Mouse (Mus musculus) central nervous system, embryonic 14 days (tissue): ENCODE data around the gene Muc3. TPM values are rescaled to one million over a fixed set of nuclear protein-coding genes. Genes with fewer than 3 reads are reported as not detected.

Experiments
- polyA plus RNA-seq: library from polyadenylated mRNA; depleted of rRNA; stranded (reverse); fragments of >200 nt; gene quantifications from 2 replicates; pipeline ENCODE4 v1.2.3, GENCODE M21; 2012; rRNA removed

The Muc3 gene
- not detected in 2 replicates for polyA plus RNA-seq

GRCm38 (mm10) chr5:137149272-137149882 is at the start of gene Muc3:
TSS of gene Muc3 (minus strand) at chr5:137149322.

GRCm38 (mm10) chr5:137115866-137116847 is 33.0 kb downstream of the Muc3 start, which contains the start of gene Trim56:
TSS of gene Trim56 (minus strand) at chr5:137116209.

Other genes with a start within 250 kb of the Muc3 start
- 53.9 and 61.0 TPM in 2 replicates for gene Ift22, start 241.2 kb downstream of the Muc3 start, polyA plus RNA-seq
- gene Fis1, start 196.0 kb downstream of the Muc3 start, polyA plus RNA-seq: 367 and 368 TPM in 2 replicates
- gene Cldn15, start 182.7 kb downstream of the Muc3 start, polyA plus RNA-seq: 0.60 and 0.66 TPM in 2 replicates
- 87.0 and 99.5 TPM in 2 replicates for gene Plod3, start 162.3 kb downstream of the Muc3 start, polyA plus RNA-seq
- gene Znhit1, start 161.3 kb downstream of the Muc3 start, polyA plus RNA-seq: 102 TPM in 2 replicates
- 5.2 and 6.8 TPM in 2 replicates for gene Vgf, start 122.9 kb downstream of the Muc3 start, polyA plus RNA-seq
- 178 and 202 TPM in 2 replicates for gene Ap1s1, start 103.2 kb downstream of the Muc3 start, polyA plus RNA-seq
- gene Serpine1, start 77.1 kb downstream of the Muc3 start, polyA plus RNA-seq: 2.2 and 3.3 TPM in 2 replicates
- 1.8 TPM in 2 replicates for gene Trim56, start 33.1 kb downstream of the Muc3 start, polyA plus RNA-seq
- 0.80 and 1.2 TPM in 2 replicates for gene Muc3a, start 63.1 kb upstream of the Muc3 start, polyA plus RNA-seq
- 16.9 and 25.6 TPM in 2 replicates for gene Ache, start 138.2 kb upstream of the Muc3 start, polyA plus RNA-seq
- gene Ufsp1, start 145.3 kb upstream of the Muc3 start, polyA plus RNA-seq: 10.2 and 11.9 TPM in 2 replicates
- 270 and 293 TPM in 2 replicates for gene Srrt, start 158.4 kb upstream of the Muc3 start, polyA plus RNA-seq
- 30.8 and 46.3 TPM in 2 replicates for gene Trip6, start 165.1 kb upstream of the Muc3 start, polyA plus RNA-seq
- 27.5 and 30.6 TPM in 2 replicates for gene Slc12a9, start 184.3 kb upstream of the Muc3 start, polyA plus RNA-seq
- 17.8 and 30.7 TPM in 2 replicates for gene Ephb4, start 200.8 kb upstream of the Muc3 start, polyA plus RNA-seq